Mouse (Mus musculus) C2C12 (cell line): ENCODE data around the gene Faf2. TPM values are rescaled to one million over a fixed set of nuclear protein-coding genes. Genes with fewer than 3 reads are reported as not detected.

Source experiments
- H3K27me3 ChIP-seq: one replicate; pipeline ENCODE4 v1.6.1; 2011; ENCODE audit not compliant: control insufficient read depth, insufficient read depth, insufficient read length
- H3K36me3 ChIP-seq: one replicate; pipeline ENCODE4 v1.6.1; 2011; ENCODE audit not compliant: control insufficient read depth, insufficient read depth
- H3K4me3 ChIP-seq: one replicate; pipeline ENCODE4 v1.5.1; 2011; ENCODE audit warnings: mild to moderate bottlenecking, control low read depth; ENCODE audit not compliant: poor library complexity, insufficient read depth, severe bottlenecking
- H3K79me2 ChIP-seq: one replicate; pipeline ENCODE4 v1.6.1; 2011; ENCODE audit not compliant: control insufficient read depth, insufficient read depth
- H3K79me3 ChIP-seq: one replicate; pipeline ENCODE4 v1.6.1; 2011; ENCODE audit warnings: low read depth, control low read depth
- H3ac ChIP-seq: one replicate; pipeline ENCODE3; 2011; ENCODE audit warnings: low read depth; ENCODE audit not compliant: control insufficient read depth, insufficient read length
- CEBPB ChIP-seq: IDR thresholded peaks from one replicate; pipeline ENCODE4 v1.6.1; 2011; ENCODE audit warnings: low read depth, mild to moderate bottlenecking, control low read depth, moderate library complexity
- CTCF ChIP-seq: IDR thresholded peaks from one replicate; pipeline ENCODE4 v1.5.1; 2011; ENCODE audit not compliant: control insufficient read depth, insufficient read depth, insufficient read length
- FOSL1 ChIP-seq: IDR thresholded peaks from one replicate; pipeline ENCODE4 v1.8.0; 2011; ENCODE audit warnings: mild to moderate bottlenecking, low read length; ENCODE audit not compliant: poor library complexity, insufficient read depth, severe bottlenecking
- MAX ChIP-seq: IDR thresholded peaks from one replicate; pipeline ENCODE4 v1.6.1; 2011; ENCODE audit warnings: mild to moderate bottlenecking, control low read depth
- MYOD1 ChIP-seq: IDR thresholded peaks from one replicate; pipeline ENCODE4 v1.6.1; 2011; ENCODE audit warnings: low read depth; ENCODE audit not compliant: control insufficient read depth, insufficient read length
- MYOG ChIP-seq: IDR thresholded peaks from one replicate; pipeline ENCODE4 v1.6.1; 2011; ENCODE audit not compliant: control insufficient read depth, insufficient read length; ENCODE audit errors: extremely low read depth
- USF1 ChIP-seq: IDR thresholded peaks from one replicate; pipeline ENCODE4 v1.6.1; 2011; ENCODE audit warnings: low read depth, mild to moderate bottlenecking, control low read depth, moderate library complexity
- polyA plus RNA-seq: library from polyadenylated mRNA; unstranded; fragments of >200 nt; fragmentation: generic; extraction: Trizol; gene quantifications from one replicate; pipeline ENCODE4 v1.2.1, GENCODE M21; 2012; ENCODE audit warnings: missing spikeins

Faf2 gene
- polyA plus RNA-seq, 1 experiment, result 33.5 TPM

DNA sequence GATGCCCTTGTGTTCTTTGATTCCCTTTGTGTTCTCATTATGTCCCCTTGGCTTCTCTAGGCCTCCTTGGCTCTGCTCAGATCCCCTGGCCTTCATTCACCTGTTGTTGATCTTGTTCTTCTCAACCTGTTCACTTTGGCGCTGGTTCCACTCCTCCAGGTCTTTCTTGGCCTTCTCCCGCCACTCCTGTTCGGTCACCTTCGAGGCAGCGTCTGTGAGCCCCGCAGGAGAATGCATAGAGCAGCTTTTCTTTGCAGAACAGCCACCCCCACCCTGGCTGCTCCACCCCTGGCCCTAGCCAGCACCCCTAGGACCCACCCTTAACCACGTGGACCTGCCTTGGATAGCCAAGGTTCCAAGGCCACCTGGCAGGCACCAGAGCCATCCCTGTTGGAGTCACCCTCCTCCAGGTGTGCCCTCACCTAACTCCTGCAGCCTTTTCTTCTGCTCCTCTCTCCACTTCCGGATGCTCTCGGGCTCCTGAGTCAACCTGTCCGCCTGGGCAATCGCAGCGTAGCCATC lies 22.9 kb upstream of the Faf2 start:
- H3K36me3 ChIP-seq, result no peaks in the 10 kb centered on the region
- H3K79me3 ChIP-seq, result no peaks in the 10 kb centered on the region
- H3K4me3 ChIP-seq, result no peak overlapping the region
- H3K79me2 ChIP-seq, result no peaks in the 10 kb centered on the region
- TF ChIP-seq FOSL1, result no peak
- TF ChIP-seq CTCF, result no peak
- no peak for TF ChIP-seq MYOD1
- no peak for TF ChIP-seq CEBPB
- no peak for TF ChIP-seq MAX
- TF ChIP-seq MYOG, result no peak
- TF ChIP-seq USF1, result no peak
- H3ac ChIP-seq, result no peak overlapping the region
- H3K27me3 ChIP-seq, result no peaks in the 10 kb centered on the region

GRCm38 (mm10) chr13:54602639-54603111 lies 18.9 kb upstream of the Faf2 start:
- Histone ChIP-seq H3K27me3 (no peaks in the 10 kb centered on the region), H3K79me2 (no peaks in the 10 kb centered on the region), H3K79me3 (no peaks in the 10 kb centered on the region), H3ac (no peak overlapping the region), H3K4me3 (no peak overlapping the region), H3K36me3 (no peaks in the 10 kb centered on the region)
- TF ChIP-seq USF1, result no peak

- no peaks in the 10 kb centered on the region for H3K79me3 ChIP-seq
- no peaks in the 10 kb centered on the region for H3K79me2 ChIP-seq
- H3K27me3 ChIP-seq, result no peaks in the 10 kb centered on the region
- H3K4me3 ChIP-seq, result no peak overlapping the region
- no peak overlapping the region for H3ac ChIP-seq
- TF ChIP-seq CEBPB (no peak), MAX (no peak), FOSL1 (no peak), USF1 (no peak), CTCF (no peak), MYOG (no peak), MYOD1 (no peak)
- no peaks in the 10 kb centered on the region for H3K36me3 ChIP-seq
Measured at GRCm38 (mm10) chr13:54603501-54603900, 18.1 kb upstream of the Faf2 start.

GRCm38 (mm10) chr13:54604221-54604620 lies 17.4 kb upstream of the Faf2 start:
- H3K36me3 ChIP-seq, result no peaks in the 10 kb centered on the region
- no peaks in the 10 kb centered on the region for H3K79me2 ChIP-seq
- H3K79me3 ChIP-seq, result no peaks in the 10 kb centered on the region
- H3ac ChIP-seq, result no peak overlapping the region
- no peak for TF ChIP-seq CTCF
- no peak for TF ChIP-seq USF1
- TF ChIP-seq MYOD1, result no peak
- TF ChIP-seq MYOG, result no peak
- TF ChIP-seq MAX, result no peak
- no peak for TF ChIP-seq FOSL1
- no peak for TF ChIP-seq CEBPB
- H3K4me3 ChIP-seq, result no peak overlapping the region
- H3K27me3 ChIP-seq, result no peaks in the 10 kb centered on the region

DNA sequence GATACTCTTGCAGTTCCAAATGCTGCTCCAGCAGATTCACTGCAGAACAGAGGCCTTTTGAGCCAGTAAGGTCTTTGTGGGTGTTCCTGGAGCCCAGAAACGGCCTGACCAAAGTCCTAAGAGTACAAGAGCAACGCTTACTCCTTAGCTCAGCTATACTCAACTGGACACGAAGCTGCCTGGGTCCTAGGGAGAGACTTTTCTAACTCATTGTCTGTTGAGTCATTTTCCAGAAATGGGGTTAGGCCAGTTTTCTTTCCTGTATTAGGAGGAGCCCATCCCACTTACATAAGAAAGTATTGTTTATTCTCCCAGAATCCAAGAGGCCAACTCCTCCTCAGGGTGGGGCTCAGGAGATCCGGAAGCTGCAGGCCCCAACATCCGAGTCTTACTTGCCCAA lies 16.2 kb upstream of the Faf2 start:
- Histone ChIP-seq H3K79me2 (no peaks in the 10 kb centered on the region), H3K27me3 (no peaks in the 10 kb centered on the region), H3K36me3 (no peaks in the 10 kb centered on the region), H3K4me3 (no peak overlapping the region), H3K79me3 (no peaks in the 10 kb centered on the region), H3ac (no peak overlapping the region)
- TF ChIP-seq MYOG (no peak), MAX (no peak), USF1 (no peak), FOSL1 (no peak), MYOD1 (no peak), CEBPB (no peak), CTCF (no peak)

- TF ChIP-seq MAX, result no peak
- H3K79me3 ChIP-seq, result no peaks in the 10 kb centered on the region
- no peaks in the 10 kb centered on the region for H3K27me3 ChIP-seq
- H3K36me3 ChIP-seq, result no peaks in the 10 kb centered on the region
- no peak overlapping the region for H3K4me3 ChIP-seq
- no peaks in the 10 kb centered on the region for H3K79me2 ChIP-seq
- no peak overlapping the region for H3ac ChIP-seq
Measured at GRCm38 (mm10) chr13:54607204-54607603, 14.4 kb upstream of the Faf2 start.
